Mouse (Mus musculus): ENCODE measurements around the gene Mmel1. TPM values are rescaled to one million over a fixed set of nuclear protein-coding genes. Genes with fewer than 3 reads are reported as not detected.
A peak's percentile ranks its signal among the peaks of the same experiment; 100 is the strongest.

The Mmel1 gene
- total RNA-seq, 2 experiments from 2014 or later = 0.65 to 0.76 TPM

DNA sequence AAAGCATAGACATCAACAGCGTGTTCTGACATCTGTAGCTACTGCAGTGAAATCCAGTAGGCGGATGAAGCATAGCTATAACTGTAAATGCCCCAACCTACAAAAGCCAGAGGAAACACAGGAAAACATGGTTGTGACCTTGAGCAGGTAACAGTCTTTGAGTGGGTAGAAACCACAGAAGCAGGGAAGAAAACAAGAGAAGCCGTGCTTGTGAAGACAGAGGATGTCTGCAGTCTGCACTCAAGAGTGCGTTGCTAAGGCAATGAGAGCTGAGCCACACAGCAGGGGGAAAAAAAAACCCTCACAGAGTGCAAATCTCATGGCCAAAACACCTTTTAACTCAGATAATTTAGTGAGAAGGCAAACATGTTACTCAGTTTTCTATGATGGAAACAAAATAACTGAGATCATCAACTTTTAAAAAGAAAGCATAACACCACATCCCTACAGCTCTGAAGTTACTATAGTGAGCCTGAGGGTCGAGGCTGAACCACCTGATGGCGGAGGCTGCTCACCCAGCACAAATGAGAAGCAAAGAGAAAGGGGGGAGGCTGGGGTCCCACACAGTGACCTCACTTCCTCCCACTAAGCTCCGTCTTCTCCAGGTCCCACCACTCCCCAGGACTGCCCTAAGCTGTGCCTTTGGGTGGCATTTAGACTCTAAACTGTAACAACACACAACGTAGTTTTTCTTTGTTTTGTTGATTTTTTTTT, 67.3 kb downstream of the Mmel1 start:
- DNase-seq (ENCODE audit: low spot score in 2 of 2) = no peak

DNA sequence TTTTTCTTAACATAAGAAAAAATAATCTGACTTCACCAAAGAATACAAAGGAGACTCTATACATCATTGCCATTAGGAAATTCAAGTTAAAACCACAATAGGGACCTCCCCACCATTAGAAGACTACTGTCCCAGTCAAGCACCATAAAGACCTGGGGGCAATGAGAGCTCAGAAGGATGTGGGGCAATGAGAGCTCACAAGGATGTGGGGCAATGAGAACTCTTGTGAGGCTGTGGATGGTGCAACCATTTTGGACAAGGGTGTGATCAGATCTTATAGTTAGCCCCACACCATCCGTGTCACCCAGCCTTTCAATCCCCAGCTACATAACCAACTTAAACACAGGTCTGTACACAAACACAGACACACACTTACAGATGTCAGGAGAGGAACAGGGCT, 68.4 kb downstream of the Mmel1 start:
- no peak for DNase-seq (ENCODE audit: low spot score in 2 of 2)

DNA sequence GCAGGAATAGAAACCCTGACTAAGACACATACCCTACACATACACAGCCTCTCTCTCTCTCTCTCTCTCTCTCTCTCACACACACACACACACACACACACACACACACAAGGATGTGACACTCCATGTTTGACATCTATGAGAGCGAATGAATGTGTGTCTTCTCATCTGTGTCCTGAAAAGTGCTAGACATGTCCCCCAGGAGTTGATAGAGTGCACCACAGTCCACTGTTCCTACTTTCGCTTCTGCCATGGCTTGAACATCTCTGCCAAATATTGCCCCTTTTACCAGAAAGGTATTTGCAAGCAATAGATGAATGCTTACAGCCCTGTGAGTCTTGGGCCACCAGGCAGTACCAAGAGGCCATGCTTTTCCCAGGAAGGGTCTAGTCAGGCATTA, 70.8 kb downstream of the Mmel1 start:
- DNase-seq (ENCODE audit: low spot score in 2 of 2) = no peak

DNA sequence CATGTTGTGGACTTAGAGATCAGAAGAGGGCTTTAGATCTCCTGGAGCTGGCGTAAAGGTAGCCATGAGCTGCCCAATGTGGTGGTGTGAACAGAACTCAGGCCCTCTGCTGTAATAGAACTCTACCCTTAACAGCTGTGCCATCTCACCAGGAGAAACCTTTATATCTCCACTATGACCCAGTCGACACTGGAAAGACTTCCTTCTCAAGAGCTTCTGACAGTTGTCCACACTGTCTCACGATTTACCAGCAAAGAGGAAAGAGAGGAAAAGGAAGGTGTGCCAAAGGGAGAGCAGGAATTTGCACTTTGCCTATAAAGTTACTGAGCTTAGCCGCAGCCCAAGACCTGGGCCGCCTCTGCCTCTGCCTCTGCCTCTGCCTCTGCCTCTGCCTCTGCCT, 72.4 kb downstream of the Mmel1 start:
- DNase-seq (ENCODE audit: low spot score in 2 of 2) = no peak

DNA sequence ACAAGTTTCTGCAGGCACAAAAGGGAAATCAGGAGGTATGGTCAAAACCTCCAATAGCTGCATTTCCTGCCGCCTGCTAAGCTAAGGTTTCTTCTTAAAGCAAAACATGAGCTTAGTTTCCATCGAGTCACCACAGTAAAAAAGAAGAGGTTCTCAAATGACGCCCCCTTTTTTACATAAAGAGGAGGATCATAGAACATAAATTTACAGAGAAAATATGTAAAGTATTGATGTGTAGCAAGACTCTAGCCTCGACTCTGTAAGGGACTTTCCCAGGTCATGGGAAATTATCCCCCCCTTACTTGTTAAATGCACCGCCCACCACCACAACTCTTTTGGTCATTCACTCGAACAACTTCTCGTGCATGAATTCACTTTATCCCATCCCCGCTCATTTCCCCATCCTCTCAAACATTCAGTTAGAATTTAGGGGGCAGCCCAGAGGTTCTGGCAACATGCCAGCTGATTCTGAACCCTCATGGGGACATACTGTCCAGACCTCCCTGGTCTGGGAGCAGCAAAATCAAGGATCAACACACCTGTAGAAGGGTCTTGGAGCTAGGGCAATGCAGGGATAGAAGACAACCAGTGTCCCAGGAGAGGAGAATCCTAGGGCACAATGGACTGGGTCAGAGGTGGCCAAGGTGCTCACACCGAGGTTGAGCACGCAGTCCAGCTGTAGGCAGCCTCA, 73.4 kb downstream of the Mmel1 start:
- DNase-seq (ENCODE audit: low spot score in 2 of 2) = no peak

DNA sequence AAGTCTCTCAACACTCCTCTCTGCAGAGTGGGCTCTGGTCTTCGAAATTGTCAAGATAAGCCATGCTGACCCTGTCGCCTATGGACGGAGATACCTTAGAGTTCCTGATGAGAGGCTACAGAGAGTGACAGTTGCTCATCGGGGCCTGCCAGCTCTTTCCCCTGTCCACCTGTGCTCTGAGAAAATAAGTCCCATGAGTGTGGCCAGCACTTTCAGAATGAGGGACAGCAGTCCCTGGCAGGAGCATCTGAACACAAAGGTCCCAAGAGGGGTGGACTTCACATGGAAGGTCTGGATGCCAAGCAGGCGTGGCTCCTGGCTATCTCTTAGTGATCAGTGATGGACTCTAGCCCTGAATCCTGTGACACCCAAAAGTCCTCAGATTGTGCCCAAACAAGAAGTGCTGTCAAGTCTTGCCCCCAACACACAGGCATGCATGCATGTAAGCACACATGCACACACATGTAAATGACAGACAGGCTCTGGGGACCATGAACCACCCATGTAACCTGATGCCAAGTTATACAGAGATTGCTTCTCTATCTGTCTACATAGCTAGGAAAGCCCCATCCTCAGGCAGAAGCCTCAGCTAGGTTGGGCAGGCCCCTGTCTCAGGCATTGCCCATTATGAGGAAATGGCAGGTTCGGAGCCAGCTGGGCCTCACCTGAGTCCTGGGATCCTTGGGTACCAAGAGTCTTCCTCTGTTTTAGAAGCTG, 74.1 kb downstream of the Mmel1 start:
- DNase-seq (ENCODE audit: low spot score in 2 of 2) = no peak

DNA sequence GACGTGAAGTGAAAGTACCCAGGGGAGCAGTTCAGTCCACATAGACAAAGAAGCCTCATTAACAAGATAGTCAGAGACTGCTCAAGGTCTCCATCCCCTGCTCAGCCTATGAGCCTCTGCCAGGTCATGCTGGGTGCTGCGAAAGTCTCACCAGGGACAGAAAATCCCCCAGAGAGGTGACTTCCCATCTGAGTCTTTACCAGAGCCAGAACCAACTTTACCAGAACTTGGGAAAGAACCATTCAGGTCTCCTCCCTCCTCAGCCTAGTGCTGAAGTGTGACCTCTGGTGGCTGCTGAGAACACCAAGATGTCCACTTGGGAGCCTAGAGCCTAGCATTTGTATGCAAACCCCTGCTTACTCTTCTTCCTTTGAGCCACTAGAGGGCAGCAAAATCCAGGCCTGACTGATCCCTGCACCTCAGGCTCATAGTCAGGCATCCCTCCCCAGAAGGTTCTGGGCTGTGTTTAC, 74.8 kb downstream of the Mmel1 start:
- DNase-seq (ENCODE audit: low spot score in 2 of 2) = peak in 1 of 2 experiments; percentile 51

Other genes starting within 250 kb of the Mmel1 start
- gene Prdm16, start 232.7 kb upstream of the Mmel1 start, total RNA-seq (2021) = 10 to 100 TPM; 10.3 to 17.3 TPM
- not detected for gene Actrt2, start 201.7 kb upstream of the Mmel1 start, total RNA-seq (2021)
- gene Ttc34, start 32.1 kb upstream of the Mmel1 start, total RNA-seq (2021) = under 1 TPM; 0.31 to 0.62 TPM
- 10 to 100 TPM; 35.7 to 41.1 TPM for gene Fam213b, start 29.6 kb downstream of the Mmel1 start, total RNA-seq (2021)
- gene Tnfrsf14, start 59.0 kb downstream of the Mmel1 start, total RNA-seq (2021) = 10 to 100 TPM; 10.6 to 13.2 TPM
- gene Hes5, start 91.3 kb downstream of the Mmel1 start, total RNA-seq (2021) = 1 to 10 TPM in 1 of 2 experiments, under 1 TPM in 1; 0.96 to 2.2 TPM
- 10 to 100 TPM; 32.4 to 39.2 TPM for gene Pank4, start 94.5 kb downstream of the Mmel1 start, total RNA-seq (2021)
- 1 to 10 TPM; 1.1 to 1.6 TPM for gene Plch2, start 187.2 kb downstream of the Mmel1 start, total RNA-seq (2021)
- gene Pex10, start 197.4 kb downstream of the Mmel1 start, total RNA-seq (2021) = 10 to 100 TPM; 25.6 to 27.5 TPM
- gene Rer1, start 216.8 kb downstream of the Mmel1 start, total RNA-seq (2021) = 10 to 100 TPM; 90.8 to 96.1 TPM
- 10 to 100 TPM; 12.1 to 14.9 TPM for gene Morn1, start 217.0 kb downstream of the Mmel1 start, total RNA-seq (2021)

Measured in adrenal gland, postnatal 4 days (tissue).